Mouse (Mus musculus): ENCODE results near the gene Bcar3.

Bcar3 gene

GRCm38 (mm10) chr3:122512725-122513375 lies 218.9 kb downstream of the Bcar3 start:
- no peak for DNase-seq (ENCODE audit: low spot score)

DNA sequence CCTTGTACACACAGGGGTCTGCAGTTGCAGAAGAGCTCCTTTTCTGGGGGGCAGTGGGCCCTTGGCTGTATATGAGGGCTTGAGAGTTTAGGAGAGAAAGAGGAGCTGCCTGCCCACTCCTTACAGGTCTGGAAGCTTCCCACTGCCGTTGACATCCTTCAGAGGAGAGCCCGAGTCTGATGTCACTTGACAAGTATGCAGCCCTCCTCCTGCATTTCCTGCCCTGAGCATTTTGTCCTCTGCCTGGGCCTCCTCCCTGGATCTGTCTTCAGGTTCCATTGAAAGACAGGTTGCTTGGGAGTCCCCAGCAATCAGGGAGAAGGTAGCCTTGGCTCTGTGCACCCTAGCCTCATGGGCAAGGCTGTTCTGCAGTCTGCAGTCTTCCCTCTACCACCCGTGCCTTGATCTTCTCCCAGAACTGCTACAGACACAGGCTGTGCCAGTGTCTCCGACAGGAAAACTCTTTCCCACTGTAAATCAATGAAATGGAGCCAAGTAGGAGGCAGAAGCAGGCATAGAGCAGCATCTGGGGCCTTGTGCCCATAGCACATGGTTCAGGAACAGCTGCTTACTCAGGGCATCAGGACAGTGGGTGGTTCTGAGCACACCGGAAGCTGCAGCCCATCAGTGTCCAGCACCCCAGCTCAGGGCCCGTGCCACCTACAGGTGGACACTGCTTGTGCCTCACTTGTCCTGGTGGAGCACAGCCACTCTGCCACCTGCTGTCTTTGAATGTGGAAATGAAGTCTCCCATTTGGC lies 221.8 kb downstream of the Bcar3 start:
- no peak for DNase-seq (ENCODE audit: low spot score)

DNA sequence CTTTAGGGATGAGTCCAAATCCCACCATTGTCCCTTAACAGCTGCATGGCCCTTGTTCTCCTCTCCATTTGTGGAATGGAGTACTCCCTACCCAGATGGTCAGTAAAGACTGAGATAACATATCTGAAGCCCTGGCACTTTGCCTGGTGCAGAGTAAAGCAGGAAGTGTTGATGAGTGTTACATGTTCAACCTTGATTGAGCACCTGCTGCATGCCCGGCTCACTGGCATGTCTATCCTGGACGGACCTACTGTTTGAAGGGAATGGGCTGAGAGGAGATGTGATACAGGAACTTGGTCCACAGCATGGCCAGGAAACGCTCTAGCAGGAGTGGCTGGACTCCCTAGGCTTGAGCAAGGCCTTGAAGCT lies 222.4 kb downstream of the Bcar3 start:
- no peak for DNase-seq (ENCODE audit: low spot score)

GRCm38 (mm10) chr3:122517726-122518125 lies 223.8 kb downstream of the Bcar3 start:
- DNase-seq (ENCODE audit: low spot score), result no peak

DNA sequence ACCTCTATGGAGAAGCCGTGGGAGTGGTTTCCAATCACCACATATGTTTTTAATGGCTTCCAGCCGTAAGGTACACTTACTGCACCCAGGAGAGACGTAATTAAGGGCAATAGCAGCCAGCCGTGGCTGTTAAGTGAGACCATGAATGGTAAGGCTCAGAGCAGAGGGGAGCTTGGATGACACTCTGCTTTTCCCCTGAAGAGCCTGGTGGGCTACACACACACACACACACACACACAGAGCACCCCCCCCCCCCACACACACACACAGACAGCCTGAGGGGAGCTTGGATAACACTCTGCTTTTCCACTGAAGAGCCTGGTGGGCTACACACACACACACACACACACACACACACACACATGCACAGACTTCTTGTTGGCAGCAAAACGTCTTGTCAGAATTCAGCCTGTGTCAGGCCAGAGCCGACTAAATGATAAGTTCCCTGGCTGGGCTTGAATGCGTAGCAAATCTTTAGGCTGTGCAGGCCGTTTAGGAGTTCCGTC lies 224.3 kb downstream of the Bcar3 start:
- DNase-seq (ENCODE audit: low spot score), result no peak

- no peak for DNase-seq (ENCODE audit: low spot score)
Measured at GRCm38 (mm10) chr3:122519082-122519481, 225.1 kb downstream of the Bcar3 start.

GRCm38 (mm10) chr3:122520365-122520764 lies 226.4 kb downstream of the Bcar3 start:
- no peak for DNase-seq (ENCODE audit: low spot score)

DNA sequence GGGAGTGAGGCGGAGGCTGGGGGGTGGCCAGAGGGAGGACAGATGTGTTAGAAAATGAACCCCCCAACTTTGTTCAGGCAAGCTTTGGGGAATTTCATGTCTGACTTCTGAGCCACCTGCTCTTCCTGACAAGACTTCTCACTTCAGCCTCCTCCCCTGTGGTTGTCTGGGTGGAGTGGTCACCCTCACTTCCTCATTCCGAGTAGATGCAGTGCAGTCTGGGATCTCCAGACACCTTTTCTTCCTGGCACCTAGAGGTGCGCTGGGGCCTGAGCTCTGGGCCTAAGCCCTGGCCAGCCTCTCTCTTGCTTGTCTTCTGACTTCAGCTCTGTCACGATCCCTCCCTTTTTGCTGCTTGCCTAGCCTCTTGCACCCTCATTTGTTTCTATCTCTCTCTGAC lies 226.9 kb downstream of the Bcar3 start:
- DNase-seq (ENCODE audit: low spot score), result no peak

- DNase-seq (ENCODE audit: low spot score), result no peak
Measured at GRCm38 (mm10) chr3:122521294-122521693, 227.4 kb downstream of the Bcar3 start.

DNA sequence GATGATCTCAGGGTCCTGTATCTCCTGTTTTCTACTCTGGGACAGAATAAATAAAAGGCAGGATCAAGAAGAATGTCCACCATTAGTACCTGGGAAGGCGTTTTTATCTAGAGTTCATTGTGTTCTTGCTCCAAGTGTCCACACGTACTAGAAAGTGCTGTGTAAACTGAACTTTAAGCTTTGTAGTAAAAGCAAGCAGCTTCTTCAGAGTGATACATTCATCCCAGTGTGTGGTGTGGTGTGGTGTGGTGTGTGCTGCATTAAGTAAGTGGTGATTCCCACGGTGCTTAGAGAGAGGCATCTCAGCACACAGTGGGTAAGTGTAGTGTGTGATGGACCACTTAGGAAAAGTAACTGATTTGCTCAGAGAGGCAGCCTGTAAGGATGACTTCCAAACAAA lies 234.5 kb downstream of the Bcar3 start:
- no peak for DNase-seq (ENCODE audit: low spot score)

DNA sequence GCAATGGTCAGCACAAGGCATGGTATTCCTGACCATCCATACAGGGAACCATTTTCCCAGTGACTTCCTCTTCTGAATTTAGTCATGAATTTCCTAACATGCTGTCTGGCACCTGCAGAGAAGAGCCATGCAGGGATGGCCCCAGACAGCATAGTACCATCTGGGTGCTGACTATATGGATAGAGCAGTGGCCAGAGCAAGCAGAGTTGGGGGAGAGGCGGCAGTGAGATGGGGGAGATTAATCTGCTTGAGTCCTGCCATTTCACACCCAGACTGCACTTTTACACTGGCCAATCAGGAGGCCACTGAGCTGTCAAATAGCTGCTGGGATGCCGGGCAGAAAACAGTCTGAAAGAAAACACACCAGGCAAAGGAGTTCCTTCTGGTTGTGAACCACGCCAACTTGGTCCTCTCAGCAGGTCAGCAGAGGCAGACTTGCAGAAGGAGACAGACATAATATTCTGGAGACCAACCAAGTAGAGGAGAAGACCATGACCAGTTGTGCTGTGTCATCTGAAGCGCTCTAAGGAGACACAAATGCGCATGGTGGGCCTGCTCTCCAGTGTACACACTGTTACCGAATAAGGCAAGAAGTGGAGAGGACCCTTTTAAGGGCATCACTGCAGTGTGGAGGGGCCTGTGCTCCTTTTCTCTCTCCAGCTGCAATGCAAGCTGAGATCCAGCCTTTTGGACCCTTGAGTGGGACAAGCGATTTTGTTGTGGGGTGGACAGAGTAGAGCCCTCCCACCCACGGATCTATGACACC lies 242.2 kb downstream of the Bcar3 start:
- no peak for DNase-seq (ENCODE audit: low spot score)

- no peak for DNase-seq (ENCODE audit: low spot score)
Measured at GRCm38 (mm10) chr3:122538851-122539250, 244.9 kb downstream of the Bcar3 start.

DNA sequence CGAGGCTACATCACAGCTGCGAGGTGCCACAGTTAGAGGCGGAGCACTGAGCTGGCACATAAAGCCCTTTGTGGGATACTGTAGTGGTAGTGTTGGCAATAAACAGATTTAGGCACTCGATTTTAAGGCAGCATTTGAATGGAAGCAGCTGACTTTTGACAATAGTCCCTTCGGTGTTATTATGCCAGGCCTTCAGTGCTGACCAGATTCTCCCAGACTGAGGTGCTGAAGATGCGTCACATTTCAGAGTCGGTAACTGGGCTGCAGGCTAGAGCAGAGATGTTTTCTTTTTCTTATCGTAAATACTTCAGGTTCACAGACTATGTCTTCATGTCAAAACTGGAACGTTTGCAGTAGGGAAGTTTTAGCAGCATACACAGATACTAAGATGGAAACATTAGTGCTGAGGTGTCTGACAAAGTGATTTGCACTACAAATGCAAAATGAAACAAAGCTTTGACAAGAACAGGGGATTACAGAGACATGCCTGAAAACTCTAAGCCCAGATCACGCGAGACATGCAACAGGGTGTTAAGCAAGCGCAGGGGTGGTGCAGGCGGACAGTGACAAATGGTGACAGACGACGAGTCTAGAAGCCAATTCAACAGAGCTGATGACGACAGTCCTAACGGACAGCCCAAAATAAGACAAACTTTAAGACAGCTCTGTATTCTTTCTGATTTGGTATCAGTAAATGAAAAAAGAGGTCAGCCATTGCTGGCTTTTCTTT lies 246.2 kb downstream of the Bcar3 start:
- DNase-seq (ENCODE audit: low spot score), result no peak

DNA sequence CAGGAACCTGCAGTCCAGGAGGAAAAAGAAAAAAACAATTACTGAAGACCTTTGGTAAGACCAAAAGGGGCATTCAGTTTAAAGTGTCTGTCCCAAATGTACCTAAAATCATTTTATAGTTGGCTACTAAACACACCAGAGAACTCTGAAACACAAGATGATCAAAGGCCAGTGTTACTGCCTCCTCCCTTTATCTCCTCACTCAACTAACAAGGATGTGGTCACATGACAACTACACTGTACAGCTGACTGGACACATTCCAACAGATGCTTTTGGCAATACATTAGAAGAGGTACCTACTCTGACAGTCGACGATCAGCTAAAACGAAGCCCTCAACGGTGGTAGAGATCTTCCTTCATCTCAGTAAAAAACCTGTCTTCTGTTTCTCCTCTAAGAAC lies 247.0 kb downstream of the Bcar3 start:
- no peak for DNase-seq (ENCODE audit: low spot score)

GRCm38 (mm10) chr3:122545346-122545745 lies 251.4 kb downstream of the Bcar3 start:
- no peak for DNase-seq (ENCODE audit: low spot score)

DNA sequence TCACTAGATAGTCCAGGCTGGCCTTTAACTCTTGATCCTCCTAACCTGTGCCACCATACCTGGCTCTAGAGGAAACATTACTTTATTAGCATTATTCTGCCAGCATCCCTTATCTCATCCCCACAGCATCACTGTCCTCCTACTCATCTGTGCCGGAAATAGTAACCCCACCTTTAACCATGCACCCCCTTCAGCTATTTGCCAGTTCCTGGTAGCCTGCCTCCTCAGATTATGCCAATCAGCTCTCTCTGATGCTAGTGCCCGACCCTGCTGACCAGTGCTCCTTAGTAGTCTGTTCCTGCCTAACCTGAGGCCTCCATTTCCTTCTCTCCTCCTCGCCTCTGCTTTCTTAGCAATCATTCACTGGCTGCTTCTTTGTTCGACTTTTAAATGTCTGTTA lies 253.5 kb downstream of the Bcar3 start:
- DNase-seq (ENCODE audit: low spot score), result no peak

DNA sequence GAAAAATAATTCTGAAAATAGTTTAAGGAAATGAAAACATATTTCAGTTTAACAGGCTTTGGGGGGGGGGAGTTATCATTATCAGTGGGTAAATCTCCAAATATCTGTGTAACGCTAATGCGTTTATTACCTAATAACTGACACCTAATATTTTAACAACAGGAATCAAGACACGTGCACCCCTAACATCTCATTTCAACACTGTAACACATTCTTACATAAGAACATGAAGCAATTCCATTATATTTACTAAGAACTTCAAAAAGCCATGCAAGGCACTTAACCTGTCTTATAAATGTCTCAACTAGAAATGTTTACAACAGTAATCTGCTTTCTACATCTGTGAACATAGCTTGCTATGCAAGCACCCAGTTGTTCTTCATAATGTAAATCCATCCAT lies 257.2 kb downstream of the Bcar3 start:
- DNase-seq (ENCODE audit: low spot score), result no peak

DNA sequence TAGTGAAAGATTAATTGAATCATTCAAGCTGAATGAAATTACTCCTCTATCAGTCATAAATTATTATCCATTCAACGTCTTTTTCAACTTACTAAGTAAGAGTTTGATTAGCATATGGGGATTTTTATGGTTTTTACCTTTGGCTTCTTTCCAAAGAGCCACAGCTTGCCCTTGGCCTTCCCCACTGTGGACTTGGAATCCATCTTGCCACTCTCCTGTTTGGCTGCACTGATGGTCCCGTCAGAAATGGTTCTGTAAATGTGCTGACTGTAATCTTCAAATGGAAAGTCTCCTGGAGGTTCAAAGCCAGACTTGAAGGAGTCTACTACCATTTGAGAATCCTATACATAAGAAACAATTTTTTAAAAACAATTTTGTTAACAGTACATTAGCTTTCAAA lies 263.8 kb downstream of the Bcar3 start:
- no peak for DNase-seq (ENCODE audit: low spot score)

DNA sequence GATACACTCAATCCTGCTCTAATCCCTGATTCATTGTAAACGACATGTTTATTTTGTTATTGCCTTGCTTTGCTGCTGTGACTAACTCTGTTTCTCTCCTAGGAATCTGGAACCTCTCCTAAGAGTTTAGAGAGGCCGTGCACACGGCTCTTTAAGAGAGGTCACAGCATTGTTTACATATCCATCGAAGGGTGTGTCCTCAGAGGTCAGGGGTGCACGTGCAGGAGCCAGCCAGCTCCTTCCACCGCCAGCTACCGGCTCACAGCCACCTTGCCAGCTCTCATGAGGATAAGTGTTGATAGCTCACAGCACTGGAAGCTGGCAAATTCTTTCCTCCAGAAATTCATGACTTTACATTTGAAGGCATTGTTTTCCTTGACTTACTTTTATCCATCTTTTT lies 271.3 kb downstream of the Bcar3 start:
- DNase-seq (ENCODE audit: low spot score), result no peak

DNA sequence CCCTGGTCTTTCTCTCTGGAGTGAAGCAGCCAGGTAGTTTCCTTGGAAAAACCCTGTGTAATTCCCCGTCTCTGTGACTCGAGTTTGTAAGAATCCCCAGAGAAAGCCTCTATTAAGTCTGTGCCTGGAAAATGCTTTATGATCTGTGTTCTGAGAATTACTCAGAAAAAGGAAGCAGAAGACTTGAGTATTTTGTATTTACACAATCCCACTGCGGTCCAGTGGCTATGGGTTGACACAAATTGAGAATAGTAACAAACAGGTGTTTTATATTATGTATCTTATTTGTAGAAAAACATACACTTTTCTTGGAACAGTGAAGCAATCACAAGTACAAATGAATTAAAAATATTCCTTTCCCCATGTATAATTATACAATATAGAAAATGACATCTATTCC lies 272.2 kb downstream of the Bcar3 start:
- DNase-seq (ENCODE audit: low spot score), result no peak

DNA sequence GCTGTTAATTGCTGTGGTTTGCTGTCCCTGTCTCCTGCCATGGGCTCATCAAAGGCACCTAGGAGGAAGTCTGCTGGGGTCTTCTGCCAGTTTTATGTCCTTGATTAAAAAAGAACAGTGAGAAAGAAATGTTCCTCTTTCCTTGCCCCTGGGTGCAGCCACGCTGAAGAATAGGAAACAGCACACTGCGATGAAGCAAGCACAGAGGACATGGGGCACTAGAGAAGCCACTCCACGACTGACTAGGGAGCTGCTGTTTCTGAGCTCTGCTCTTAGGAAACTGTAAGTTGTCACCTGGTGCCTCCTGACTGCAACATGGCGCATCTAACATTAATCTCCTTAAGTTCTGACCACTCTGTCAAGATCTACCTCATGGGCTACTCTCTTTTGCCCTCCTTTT lies 272.6 kb downstream of the Bcar3 start:
- DNase-seq (ENCODE audit: low spot score), result no peak
